Mouse (Mus musculus) intestine, postnatal 0 days (tissue): Measurements from ENCODE around the gene Ccdc80. TPM values are rescaled to one million over a fixed set of nuclear protein-coding genes. Genes with fewer than 3 reads are reported as not detected.

Experiments used
- ATAC-seq: fragments of 200-750 bp; cut with Nextera tagmentation; 2 replicates; pipeline ENCODE4 v1.8.0; 2017; ENCODE audit warnings: mild to moderate bottlenecking, moderate TSS enrichment, moderate library complexity
- H3K27ac ChIP-seq: fragments of 300-500 bp; sonication (generic); 2 replicates; pipeline ENCODE4 v1.5.1; 2014; ENCODE audit warnings: mild to moderate bottlenecking, low read depth, low read length, moderate library complexity
- H3K27me3 ChIP-seq: fragments of 300-500 bp; sonication (generic); replicated peaks from 2 replicates; pipeline ENCODE4 v1.6.1; 2014; ENCODE audit warnings: low read length, mixed read lengths; ENCODE audit not compliant: control insufficient read depth, insufficient read depth
- H3K36me3 ChIP-seq: fragments of 300-500 bp; sonication (generic); 2 replicates; pipeline ENCODE4 v1.6.1; 2014; ENCODE audit warnings: mild to moderate bottlenecking, moderate library complexity; ENCODE audit not compliant: control insufficient read depth, insufficient read depth
- H3K4me1 ChIP-seq: fragments of 300-500 bp; sonication (generic); replicated peaks from 2 replicates; pipeline ENCODE4 v1.6.1; 2014; ENCODE audit warnings: antibody characterized with exemption, low read length, mixed read lengths; ENCODE audit not compliant: control insufficient read depth, insufficient read depth
- H3K4me2 ChIP-seq: fragments of 300-500 bp; sonication (generic); replicated peaks from 2 replicates; pipeline ENCODE4 v1.6.1; 2014; ENCODE audit warnings: low read depth, mild to moderate bottlenecking, moderate library complexity
- H3K4me3 ChIP-seq: fragments of 300-500 bp; sonication (generic); 2 replicates; pipeline ENCODE4 v1.5.1; 2014; ENCODE audit warnings: low read depth, low read length
- H3K9ac ChIP-seq: fragments of 300-500 bp; sonication (generic); 2 replicates; pipeline ENCODE4 v1.6.1; 2014; ENCODE audit warnings: mild to moderate bottlenecking, low read depth, low read length
- H3K9me3 ChIP-seq: fragments of 300-500 bp; sonication (generic); 2 replicates; pipeline ENCODE4 v1.6.1; 2016; ENCODE audit warnings: mixed run types; ENCODE audit not compliant: control insufficient read depth
- CTCF ChIP-seq: sonication (generic); IDR thresholded peaks from 2 replicates; pipeline ENCODE4 v1.5.1; 2016; ENCODE audit warnings: low read depth, mild to moderate bottlenecking, control low read depth, antibody characterized with exemption, moderate library complexity
- WGBS: fragments of 180-500 bp; shearing (Covaris S2); extraction: QIAGEN DNeasy Blood & Tissue Kit; methylation state at CpG from one replicate; pipeline ENCODE4 v1.1.7; 2014; 5-methylcytosine and 5-hydroxymethylcytosine counted together
- polyA plus RNA-seq: library from polyadenylated mRNA; unstranded; fragments of >200 nt; fragmentation: Nextera tagmentation; extraction: Ambion mirVana; gene quantifications from 2 replicates; pipeline ENCODE4 v1.2.1, GENCODE M21; 2015

Ccdc80 gene
- polyA plus RNA-seq, 1 experiment from 2014 or later = 37.2 TPM

DNA sequence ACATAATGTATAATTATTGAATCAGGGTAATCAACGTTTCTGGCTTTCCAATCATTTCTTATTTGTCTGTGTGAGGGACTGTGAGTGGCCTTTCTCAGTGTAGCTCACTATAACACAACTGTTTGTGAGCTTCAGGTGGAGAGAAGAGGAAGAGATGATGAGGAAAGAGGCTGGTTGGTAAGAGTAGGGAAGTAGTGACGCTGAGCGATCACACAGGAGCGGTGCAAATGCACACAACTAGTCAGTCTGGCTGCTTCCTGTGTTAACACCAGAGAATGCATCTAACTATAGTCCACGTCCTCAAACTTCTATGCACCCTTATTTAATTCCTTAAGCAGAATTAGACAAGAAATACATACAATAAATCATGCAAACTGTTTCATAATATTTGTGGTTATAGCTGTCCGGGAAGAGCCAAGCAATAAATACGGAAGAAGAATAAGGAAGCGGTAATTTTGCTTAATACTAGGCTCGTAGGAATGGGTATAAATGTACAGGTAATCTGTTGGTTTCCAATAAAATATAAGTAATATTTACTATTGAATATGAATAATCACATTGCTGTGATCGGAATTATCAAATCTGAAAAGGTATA, 55.4 kb downstream of the Ccdc80 start:
- Histone ChIP-seq H3K27ac (no peak overlapping the region), H3K27me3 (no peaks in the 10 kb centered on the region), H3K9me3 (no peaks in the 10 kb centered on the region), H3K36me3 (peaks cover 61% of the 10 kb centered on the region), H3K4me1 (no peaks in the 10 kb centered on the region), H3K4me3 (no peak overlapping the region), H3K9ac (no peak overlapping the region), H3K4me2 (no peak overlapping the region)
- ATAC-seq = no peak
- WGBS = 89% methylated on average over 10 of the region's 10 CpGs
- TF ChIP-seq CTCF = no peak

GRCm38 (mm10) chr16:45154741-45155250, 61.6 kb downstream of the Ccdc80 start:
- no peaks in the 10 kb centered on the region for H3K4me1 ChIP-seq
- no peak overlapping the region for H3K4me2 ChIP-seq
- H3K9ac ChIP-seq = no peak overlapping the region
- peaks cover 23% of the 10 kb centered on the region; the same call in 1 of the 2 replicates for H3K36me3 ChIP-seq
- no peak for ATAC-seq
- no peak overlapping the region for H3K4me3 ChIP-seq
- no peak overlapping the region; the same call in 1 of the 2 replicates for H3K27ac ChIP-seq
- no peaks in the 10 kb centered on the region for H3K27me3 ChIP-seq
- H3K9me3 ChIP-seq = no peaks in the 10 kb centered on the region
- 59% methylated on average over 3 of the region's 3 CpGs for WGBS
- no peak for TF ChIP-seq CTCF

- peak; percentile 66 for ATAC-seq
- Histone ChIP-seq H3K4me2 (peak overlapping the region; percentile 87), H3K27me3 (no peaks in the 10 kb centered on the region), H3K36me3 (peaks cover 5% of the 10 kb centered on the region; the same call in 1 of the 2 replicates), H3K4me3 (peak overlapping the region; percentile 77), H3K9me3 (no peaks in the 10 kb centered on the region), H3K4me1 (no peaks in the 10 kb centered on the region), H3K9ac (peak overlapping the region; percentile 86), H3K27ac (peak overlapping the region; percentile 89)
- WGBS = 1% methylated on average over 20 of the region's 20 CpGs
- no peak for TF ChIP-seq CTCF
Measured at GRCm38 (mm10) chr16:45158136-45158521, 64.9 kb downstream of the Ccdc80 start.

- Histone ChIP-seq H3K27me3 (no peaks in the 10 kb centered on the region), H3K9ac (peak within 1 kb of the TSS; percentile 86), H3K27ac (peak within 1 kb of the TSS; percentile 89), H3K4me1 (no peaks in the 10 kb centered on the region), H3K4me2 (peak within 1 kb of the TSS; percentile 87), H3K4me3 (peak within 1 kb of the TSS; percentile 77), H3K36me3 (peaks cover 5% of the 10 kb centered on the region; the same call in 1 of the 2 replicates), H3K9me3 (no peaks in the 10 kb centered on the region)
- under 1% methylated on average over 60 of the region's 64 CpGs for WGBS
- peak; percentile 96 for ATAC-seq
- no peak for TF ChIP-seq CTCF
Measured at GRCm38 (mm10) chr16:45158522-45159388, 65.6 kb downstream of the Ccdc80 start, which contains the start of the genes Slc35a5 and Atg3. Gene Slc35a5, minus strand, starts transcription at chr16:45158706. Gene Atg3, plus strand, starts transcription at chr16:45158785.

DNA sequence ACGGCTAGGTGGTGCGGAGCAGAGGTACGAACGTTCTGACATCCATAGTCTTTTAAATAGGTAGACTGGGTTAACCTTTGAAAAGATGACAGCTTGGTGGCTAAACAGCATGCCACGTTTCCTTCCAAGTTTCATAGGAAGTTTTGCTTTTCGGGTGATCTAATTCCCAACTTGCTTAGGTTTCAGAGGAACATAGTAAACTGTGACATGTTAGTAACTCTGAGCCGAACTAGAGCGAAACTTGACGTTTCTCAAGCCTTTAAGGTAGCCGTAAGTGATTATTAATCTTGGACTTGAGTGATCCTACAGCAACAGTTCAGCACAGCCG, 66.2 kb downstream of the Ccdc80 start:
- ATAC-seq = no peak
- peaks cover 5% of the 10 kb centered on the region; the same call in 1 of the 2 replicates for H3K36me3 ChIP-seq
- H3K4me2 ChIP-seq = peak overlapping the region; percentile 87
- no peaks in the 10 kb centered on the region for H3K9me3 ChIP-seq
- H3K27me3 ChIP-seq = no peaks in the 10 kb centered on the region
- peak overlapping the region; percentile 89 for H3K27ac ChIP-seq
- H3K4me1 ChIP-seq = no peaks in the 10 kb centered on the region
- TF ChIP-seq CTCF = no peak
- peak overlapping the region; percentile 77 for H3K4me3 ChIP-seq
- H3K9ac ChIP-seq = peak overlapping the region; percentile 86
- WGBS = 2% methylated on average over 11 of the region's 11 CpGs

Other genes with a start within 250 kb of the Ccdc80 start
- gene Cd200r2, start 226.3 kb upstream of the Ccdc80 start, polyA plus RNA-seq = 0.22 and 0.46 TPM in 2 replicates
- gene Cd200r3, start 149.7 kb upstream of the Ccdc80 start, polyA plus RNA-seq = 0.25 TPM in 1 of 2 replicates, not detected in the other
- 19.9 and 20.4 TPM in 2 replicates for gene Slc35a5, start 65.3 kb downstream of the Ccdc80 start, polyA plus RNA-seq
- gene Atg3, start 65.4 kb downstream of the Ccdc80 start, polyA plus RNA-seq = 45.8 and 49.5 TPM in 2 replicates
- gene Btla, start 130.9 kb downstream of the Ccdc80 start, polyA plus RNA-seq = 0.17 and 0.44 TPM in 2 replicates